Mouse (Mus musculus): ENCODE data around the gene Meis2. TPM values are rescaled to one million over a fixed set of nuclear protein-coding genes. Genes with fewer than 3 reads are reported as not detected.

Meis2 gene
- total and polyA plus RNA-seq, 3 experiments, result 3.1 to 9.8 TPM; not detected in 1

GRCm38 (mm10) chr2:115938926-115939563 lies 126.6 kb downstream of the Meis2 start:
- peaks cover under 1 to 3% of the 10 kb centered on the region in 2 experiments for H3K4me1 ChIP-seq (ENCODE audit: control insufficient read depth in 1 of 2, insufficient read depth in 2 of 2, low read length in 2 of 2)
- H3K36me3 ChIP-seq (ENCODE audit: control insufficient read depth in 1 of 2, insufficient read depth in 2 of 2, low read length in 2 of 2), result peaks cover 0 to 6% of the 10 kb centered on the region in 2 experiments; a peak in 2 of 4 replicates
- no peaks in the 10 kb centered on the region for H3K9me3 ChIP-seq (replicated peaks; ENCODE audit: insufficient read depth, low read length)
- no peaks in the 10 kb centered on the region for H3K79me2 ChIP-seq (ENCODE audit: control insufficient read depth, insufficient read depth, low read length, poor library complexity)
- TF ChIP-seq ELF1 (IDR thresholded peaks at IDR 0.05; ENCODE audit: low read depth, low read length) (no peak), HCFC1 (IDR thresholded peaks at IDR 0.05; ENCODE audit: low read depth, low read length) (no peak), USF1 (IDR thresholded peaks at IDR 0.05; ENCODE audit: low read depth, low read length) (no peak), ZC3H11A (IDR thresholded peaks at IDR 0.05; ENCODE audit: low read depth, low read length) (no peak), MEF2A (IDR thresholded peaks at IDR 0.05; ENCODE audit: extremely low read depth, insufficient replicate concordance, low read depth, low read length, poor library complexity, severe bottlenecking) (no peak), MYB (IDR thresholded peaks at IDR 0.05; ENCODE audit: low read depth, low read length) (no peak), TAL1 (IDR thresholded peaks at IDR 0.05; ENCODE audit: low read length) (no peak), JUND (IDR thresholded peaks at IDR 0.05; ENCODE audit: low read depth, low read length) (no peak), EP300 (IDR thresholded peaks at IDR 0.05; ENCODE audit: low read depth in 1 of 2, low read length in 2 of 2) (no peak), MAX (IDR thresholded peaks at IDR 0.05; ENCODE audit: low read length) (no peak), CHD2 (IDR thresholded peaks at IDR 0.05; ENCODE audit: low read length) (no peak), MAZ (IDR thresholded peaks at IDR 0.05; ENCODE audit: low read depth, low read length) (no peak), ETS1 (IDR thresholded peaks at IDR 0.05; ENCODE audit: low read depth, low read length) (no peak), UBTF (IDR thresholded peaks at IDR 0.05; ENCODE audit: borderline replicate concordance, insufficient read depth, low read depth, low read length) (no peak), MXI1 (IDR thresholded peaks at IDR 0.05; ENCODE audit: low read depth, low read length) (no peak)
- H3K27me3 ChIP-seq (ENCODE audit: control insufficient read depth in 1 of 2, insufficient read depth in 2 of 2, low read length in 2 of 2), result no peaks in the 10 kb centered on the region
- no peak overlapping the region for H3K4me3 ChIP-seq (ENCODE audit: control insufficient read depth in 1 of 2, insufficient read depth in 1 of 2, low read depth in 2 of 2, low read length in 2 of 2)
- H3K27ac ChIP-seq (ENCODE audit: control insufficient read depth, low read depth, low read length), result no peak overlapping the region
- no peak overlapping the region for H3K9ac ChIP-seq (ENCODE audit: control insufficient read depth, low read depth, low read length, poor library complexity, severe bottlenecking)
- no peak for DNase-seq (ENCODE audit: low read depth, low spot score)

- TF ChIP-seq NRF1 (IDR thresholded peaks at IDR 0.05; ENCODE audit: insufficient read depth, low read depth, low read length, poor library complexity, severe bottlenecking) (no peak), POLR2AphosphoS5 (IDR thresholded peaks at IDR 0.05; ENCODE audit: borderline replicate concordance, low read depth, low read length) (no peak), ETS1 (IDR thresholded peaks at IDR 0.05; ENCODE audit: low read depth, low read length) (no peak), TAL1 (IDR thresholded peaks at IDR 0.05; ENCODE audit: low read length) (no peak), USF1 (IDR thresholded peaks at IDR 0.05; ENCODE audit: low read depth, low read length) (no peak), JUND (IDR thresholded peaks at IDR 0.05; ENCODE audit: low read depth, low read length) (no peak), CHD2 (IDR thresholded peaks at IDR 0.05; ENCODE audit: low read length) (no peak), USF2 (IDR thresholded peaks at IDR 0.05; ENCODE audit: borderline replicate concordance in 1 of 2, insufficient read depth in 1 of 2, low read depth in 1 of 2, low read length in 2 of 2) (no peak), RCOR1 (IDR thresholded peaks at IDR 0.05; ENCODE audit: low read depth, low read length) (no peak), ZMIZ1 (IDR thresholded peaks at IDR 0.05; ENCODE audit: low read depth, low read length) (no peak), POLR2AphosphoS2 (IDR thresholded peaks at IDR 0.05; ENCODE audit: low read length) (no peak), CHD1 (IDR thresholded peaks at IDR 0.05; ENCODE audit: low read depth, low read length) (no peak), GATA1 (IDR thresholded peaks at IDR 0.05; ENCODE audit: low read depth, low read length) (no peak), MAX (IDR thresholded peaks at IDR 0.05; ENCODE audit: low read length) (no peak), MXI1 (IDR thresholded peaks at IDR 0.05; ENCODE audit: low read depth, low read length) (no peak), MAZ (IDR thresholded peaks at IDR 0.05; ENCODE audit: low read depth, low read length) (no peak), MYC (IDR thresholded peaks at IDR 0.05; ENCODE audit: low read depth, low read length) (no peak), KAT2A (conservative IDR thresholded peaks at IDR 0.05; ENCODE audit: low read depth, low read length) (no peak)
- H3K9me3 ChIP-seq (replicated peaks; ENCODE audit: insufficient read depth, low read length), result no peaks in the 10 kb centered on the region
- DNase-seq (ENCODE audit: low read depth, low spot score), result no peak
- no peak overlapping the region for H3K9ac ChIP-seq (ENCODE audit: control insufficient read depth, low read depth, low read length, poor library complexity, severe bottlenecking)
- H3K4me3 ChIP-seq (ENCODE audit: control insufficient read depth in 1 of 2, insufficient read depth in 1 of 2, low read depth in 2 of 2, low read length in 2 of 2), result no peak overlapping the region
- no peak overlapping the region for H3K27ac ChIP-seq (ENCODE audit: control insufficient read depth, low read depth, low read length)
- H3K36me3 ChIP-seq (ENCODE audit: control insufficient read depth in 1 of 2, insufficient read depth in 2 of 2, low read length in 2 of 2), result peaks cover 0 to 11% of the 10 kb centered on the region in 2 experiments; a peak in 2 of 4 replicates
- no peaks in the 10 kb centered on the region for H3K79me2 ChIP-seq (ENCODE audit: control insufficient read depth, insufficient read depth, low read length, poor library complexity)
- peaks cover 7% of the 10 kb centered on the region in 2 experiments for H3K4me1 ChIP-seq (ENCODE audit: control insufficient read depth in 1 of 2, insufficient read depth in 2 of 2, low read length in 2 of 2)
- H3K27me3 ChIP-seq (ENCODE audit: control insufficient read depth in 1 of 2, insufficient read depth in 2 of 2, low read length in 2 of 2), result no peaks in the 10 kb centered on the region
Observed at GRCm38 (mm10) chr2:115938296-115938695, 127.3 kb downstream of the Meis2 start.

All from MEL (cell line).